Mouse (Mus musculus): ENCODE measurements around the gene Ift81. TPM values are rescaled to one million over a fixed set of nuclear protein-coding genes. Genes with fewer than 3 reads are reported as not detected.

Gene Ift81
- polyA plus RNA-seq, 1 experiment = 49.1 TPM

- Histone ChIP-seq H3K4me1 (ENCODE audit: control insufficient read depth, insufficient read depth, low read length) (no peaks in the 10 kb centered on the region; the same call in 1 of the 2 replicates), H3K27ac (ENCODE audit: insufficient read depth, low read length) (no peak overlapping the region), H3K4me3 (ENCODE audit: insufficient read depth, low read length) (no peak overlapping the region)
- TF ChIP-seq CTCF (IDR thresholded peaks at IDR 0.05; ENCODE audit: borderline replicate concordance, insufficient read depth, low read length) = no peak
- TF ChIP-seq POLR2A (IDR thresholded peaks at IDR 0.05; ENCODE audit: low read depth, low read length) = no peak
These were observed 56.2 kb downstream of the Ift81 start for GRCm38 (mm10) chr5:122558127-122558526.

GRCm38 (mm10) chr5:122555107-122555506 is 59.2 kb downstream of the Ift81 start:
- TF ChIP-seq CTCF (IDR thresholded peaks at IDR 0.05; ENCODE audit: borderline replicate concordance, insufficient read depth, low read length) (no peak), POLR2A (IDR thresholded peaks at IDR 0.05; ENCODE audit: low read depth, low read length) (no peak)

GRCm38 (mm10) chr5:122552638-122553037 is 61.7 kb downstream of the Ift81 start:
- peaks cover 10% of the 10 kb centered on the region for H3K4me1 ChIP-seq (ENCODE audit: control insufficient read depth, insufficient read depth, low read length)
- peak overlapping the region; percentile 69 for H3K27ac ChIP-seq (ENCODE audit: insufficient read depth, low read length)
- H3K4me3 ChIP-seq (ENCODE audit: insufficient read depth, low read length) = no peak overlapping the region
- TF ChIP-seq POLR2A (IDR thresholded peaks at IDR 0.05; ENCODE audit: low read depth, low read length) = no peak
- TF ChIP-seq CTCF (IDR thresholded peaks at IDR 0.05; ENCODE audit: borderline replicate concordance, insufficient read depth, low read length) = no peak

More at GRCm38 (mm10) chr5:122555107-122555506, 59.2 kb downstream of the Ift81 start:
- peaks cover 4% of the 10 kb centered on the region for H3K4me1 ChIP-seq (ENCODE audit: control insufficient read depth, insufficient read depth, low read length)
- no peak overlapping the region for H3K27ac ChIP-seq (ENCODE audit: insufficient read depth, low read length)
- H3K4me3 ChIP-seq (ENCODE audit: insufficient read depth, low read length) = no peak overlapping the region

GRCm38 (mm10) chr5:122550460-122550859 is 63.9 kb downstream of the Ift81 start:
- no peak overlapping the region for H3K27ac ChIP-seq (ENCODE audit: insufficient read depth, low read length)
- no peak overlapping the region for H3K4me3 ChIP-seq (ENCODE audit: insufficient read depth, low read length)
- TF ChIP-seq POLR2A (IDR thresholded peaks at IDR 0.05; ENCODE audit: low read depth, low read length) = no peak
- no peak for TF ChIP-seq CTCF (IDR thresholded peaks at IDR 0.05; ENCODE audit: borderline replicate concordance, insufficient read depth, low read length)
- peaks cover 12% of the 10 kb centered on the region for H3K4me1 ChIP-seq (ENCODE audit: control insufficient read depth, insufficient read depth, low read length)

DNA sequence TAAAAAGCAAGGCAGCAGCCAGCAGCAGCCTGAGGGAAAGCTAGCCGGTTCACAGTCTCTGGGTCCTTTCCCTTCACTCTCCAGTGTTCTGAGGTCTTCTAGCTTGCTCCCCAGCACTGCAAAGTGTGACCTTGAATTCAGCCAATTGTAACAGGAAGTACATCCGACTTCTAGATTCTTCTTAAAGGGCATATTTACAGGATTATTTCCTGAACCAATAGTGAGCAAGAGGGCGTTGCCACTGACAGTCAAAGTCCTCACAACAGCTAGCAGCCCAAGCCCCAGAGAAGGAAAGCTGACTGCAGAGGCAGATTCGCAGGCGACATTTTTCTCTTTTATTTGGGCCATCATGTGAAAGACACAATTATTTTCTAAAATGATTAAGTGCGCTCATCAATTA is 65.6 kb downstream of the Ift81 start:
- H3K4me3 ChIP-seq (ENCODE audit: insufficient read depth, low read length) = no peak overlapping the region
- TF ChIP-seq POLR2A (IDR thresholded peaks at IDR 0.05; ENCODE audit: low read depth, low read length) (no peak), CTCF (IDR thresholded peaks at IDR 0.05; ENCODE audit: borderline replicate concordance, insufficient read depth, low read length) (no peak)
- peaks cover 12% of the 10 kb centered on the region for H3K4me1 ChIP-seq (ENCODE audit: control insufficient read depth, insufficient read depth, low read length)
- no peak overlapping the region for H3K27ac ChIP-seq (ENCODE audit: insufficient read depth, low read length)

- Histone ChIP-seq H3K27ac (ENCODE audit: insufficient read depth, low read length) (peak overlapping the region; percentile 30; the same call in 1 of the 2 replicates), H3K4me3 (ENCODE audit: insufficient read depth, low read length) (no peak overlapping the region), H3K4me1 (ENCODE audit: control insufficient read depth, insufficient read depth, low read length) (peaks cover 12% of the 10 kb centered on the region)
- TF ChIP-seq CTCF (IDR thresholded peaks at IDR 0.05; ENCODE audit: borderline replicate concordance, insufficient read depth, low read length) = no peak
- no peak for TF ChIP-seq POLR2A (IDR thresholded peaks at IDR 0.05; ENCODE audit: low read depth, low read length)
These were observed 66.5 kb downstream of the Ift81 start for GRCm38 (mm10) chr5:122547810-122548209.

DNA sequence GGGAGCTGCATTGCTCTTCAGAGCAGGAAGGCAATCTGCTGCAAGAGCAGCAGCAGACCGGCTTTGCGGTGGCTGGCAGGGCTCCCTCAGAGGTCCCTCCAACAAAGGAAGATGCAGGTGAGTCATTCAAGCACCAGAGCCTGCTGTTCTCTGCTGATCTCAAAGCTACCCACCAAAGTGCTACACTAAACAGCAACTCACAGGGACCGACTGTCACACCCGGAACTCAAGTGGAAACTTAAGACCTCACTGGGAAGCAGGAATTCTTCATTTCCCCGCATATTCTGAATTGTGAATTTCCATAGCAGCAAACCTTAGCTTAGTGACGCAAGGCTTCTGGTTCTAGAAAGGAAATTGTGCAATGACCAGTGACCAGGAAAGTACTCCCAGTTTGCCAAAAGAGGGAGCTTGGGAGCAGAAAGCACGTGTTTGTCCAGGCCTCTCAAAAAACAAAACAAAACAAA is 67.0 kb downstream of the Ift81 start:
- Histone ChIP-seq H3K4me3 (ENCODE audit: insufficient read depth, low read length) (no peak overlapping the region), H3K4me1 (ENCODE audit: control insufficient read depth, insufficient read depth, low read length) (peaks cover 11% of the 10 kb centered on the region), H3K27ac (ENCODE audit: insufficient read depth, low read length) (peak overlapping the region; percentile 18; the same call in 1 of the 2 replicates)
- no peak for TF ChIP-seq POLR2A (IDR thresholded peaks at IDR 0.05; ENCODE audit: low read depth, low read length)
- no peak for TF ChIP-seq CTCF (IDR thresholded peaks at IDR 0.05; ENCODE audit: borderline replicate concordance, insufficient read depth, low read length)

DNA sequence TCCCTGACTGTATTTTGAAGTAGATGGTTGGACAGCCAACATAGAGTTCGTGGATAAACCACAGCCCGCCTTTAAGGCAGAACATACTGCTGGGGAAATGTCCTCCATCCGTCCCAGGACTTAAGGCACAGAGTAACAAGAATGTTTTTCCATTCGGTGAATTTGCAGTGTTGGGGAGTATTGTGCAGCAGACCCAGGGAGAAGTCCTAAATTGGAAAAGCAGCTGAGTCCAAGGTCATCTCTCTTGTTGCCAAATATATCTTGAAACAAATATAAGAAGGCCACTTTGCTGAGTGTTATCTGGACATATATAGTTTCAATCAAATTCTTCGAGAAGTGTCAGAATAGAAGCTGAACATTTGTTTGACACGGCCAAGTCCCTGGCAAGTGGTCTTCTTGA is 70.9 kb downstream of the Ift81 start:
- Histone ChIP-seq H3K4me1 (ENCODE audit: control insufficient read depth, insufficient read depth, low read length) (peaks cover 6% of the 10 kb centered on the region; the same call in 1 of the 2 replicates), H3K27ac (ENCODE audit: insufficient read depth, low read length) (no peak overlapping the region), H3K4me3 (ENCODE audit: insufficient read depth, low read length) (no peak overlapping the region)
- TF ChIP-seq CTCF (IDR thresholded peaks at IDR 0.05; ENCODE audit: borderline replicate concordance, insufficient read depth, low read length) = no peak
- no peak for TF ChIP-seq POLR2A (IDR thresholded peaks at IDR 0.05; ENCODE audit: low read depth, low read length)

GRCm38 (mm10) chr5:122541871-122542270 is 72.4 kb downstream of the Ift81 start:
- Histone ChIP-seq H3K27ac (ENCODE audit: insufficient read depth, low read length) (no peak overlapping the region), H3K4me3 (ENCODE audit: insufficient read depth, low read length) (no peak overlapping the region), H3K4me1 (ENCODE audit: control insufficient read depth, insufficient read depth, low read length) (no peaks in the 10 kb centered on the region)
- no peak for TF ChIP-seq CTCF (IDR thresholded peaks at IDR 0.05; ENCODE audit: borderline replicate concordance, insufficient read depth, low read length)
- no peak for TF ChIP-seq POLR2A (IDR thresholded peaks at IDR 0.05; ENCODE audit: low read depth, low read length)

GRCm38 (mm10) chr5:122538077-122538476 is 76.2 kb downstream of the Ift81 start:
- H3K4me1 ChIP-seq (ENCODE audit: control insufficient read depth, insufficient read depth, low read length) = no peaks in the 10 kb centered on the region
- TF ChIP-seq POLR2A (IDR thresholded peaks at IDR 0.05; ENCODE audit: low read depth, low read length) (no peak), CTCF (IDR thresholded peaks at IDR 0.05; ENCODE audit: borderline replicate concordance, insufficient read depth, low read length) (no peak)
- no peak overlapping the region for H3K27ac ChIP-seq (ENCODE audit: insufficient read depth, low read length)

More at GRCm38 (mm10) chr5:122538077-122538476, 76.2 kb downstream of the Ift81 start:
- H3K4me3 ChIP-seq (ENCODE audit: insufficient read depth, low read length) = no peak overlapping the region

Data from embryonic fibroblast, embryonic 13.5 days (primary cell).